Mouse (Mus musculus) retina, postnatal 1 day (tissue): ENCODE data around the gene Ece2.
"Not testable (repeated sequence)": the region's sequence is repeated elsewhere in the genome, so short reads cannot be mapped to it uniquely, and the experiment has no call there.

Experiments used
- DNase-seq: peaks from one replicate; pipeline ENCODE4 v3.0.0-alpha.2; 2012

The Ece2 gene

GRCm38 (mm10) chr16:20623211-20623610, 6.4 kb upstream of the Ece2 start:
- no peak for DNase-seq

GRCm38 (mm10) chr16:20628871-20629391, 697 bp upstream of the Ece2 start:
- DNase-seq, result peak; percentile 58

- no peak for DNase-seq
These were observed 7.8 kb downstream of the Ece2 start for GRCm38 (mm10) chr16:20637410-20637809.

GRCm38 (mm10) chr16:20638367-20638766, 8.7 kb downstream of the Ece2 start:
- DNase-seq, result no peak

- peak; percentile 74 for DNase-seq
These were observed 12.5 kb downstream of the Ece2 start for GRCm38 (mm10) chr16:20642161-20642560.

GRCm38 (mm10) chr16:20643911-20644310, 14.3 kb downstream of the Ece2 start:
- no peak for DNase-seq

- peak; percentile 97 for DNase-seq
These were observed 21.7 kb downstream of the Ece2 start, which contains the start of gene Psmd2 for GRCm38 (mm10) chr16:20651076-20651946. TSS of gene Psmd2 (plus strand) at chr16:20651652.

- no peak for DNase-seq
These were observed 22.3 kb downstream of the Ece2 start for GRCm38 (mm10) chr16:20651947-20652310.

- DNase-seq, result no peak
These were observed 23.7 kb downstream of the Ece2 start for GRCm38 (mm10) chr16:20653315-20653714.

GRCm38 (mm10) chr16:20657661-20658060, 28.0 kb downstream of the Ece2 start:
- no peak for DNase-seq

GRCm38 (mm10) chr16:20668013-20668412, 38.4 kb downstream of the Ece2 start, which contains the start of gene Eif4g1:
TSS of gene Eif4g1 (plus strand) at chr16:20668313.
- DNase-seq, result not testable (repeated sequence)

GRCm38 (mm10) chr16:20670291-20670690, 40.7 kb downstream of the Ece2 start:
- no peak for DNase-seq

GRCm38 (mm10) chr16:20671886-20672285, 42.3 kb downstream of the Ece2 start:
- peak; percentile 14 for DNase-seq

- peak; percentile 96 for DNase-seq
These were observed 42.9 kb downstream of the Ece2 start for GRCm38 (mm10) chr16:20672500-20672902.

- DNase-seq, result peak; percentile 67
These were observed 43.5 kb downstream of the Ece2 start for GRCm38 (mm10) chr16:20672965-20673705.

- peak; percentile 10 for DNase-seq
These were observed 44.2 kb downstream of the Ece2 start for GRCm38 (mm10) chr16:20673706-20674303.

GRCm38 (mm10) chr16:20675213-20675612, 45.6 kb downstream of the Ece2 start:
- no peak for DNase-seq

GRCm38 (mm10) chr16:20676702-20677101, 47.1 kb downstream of the Ece2 start:
- no peak for DNase-seq

- DNase-seq, result no peak
These were observed 47.8 kb downstream of the Ece2 start for GRCm38 (mm10) chr16:20677380-20677779.

GRCm38 (mm10) chr16:20677974-20678675, 48.5 kb downstream of the Ece2 start:
- peak; percentile 16 for DNase-seq

- DNase-seq, result no peak
These were observed 61.1 kb downstream of the Ece2 start for GRCm38 (mm10) chr16:20690774-20691173.

- DNase-seq, result no peak
These were observed 62.0 kb downstream of the Ece2 start for GRCm38 (mm10) chr16:20691617-20692016.
